Mouse (Mus musculus): ENCODE results near the gene Abca13.

DNA sequence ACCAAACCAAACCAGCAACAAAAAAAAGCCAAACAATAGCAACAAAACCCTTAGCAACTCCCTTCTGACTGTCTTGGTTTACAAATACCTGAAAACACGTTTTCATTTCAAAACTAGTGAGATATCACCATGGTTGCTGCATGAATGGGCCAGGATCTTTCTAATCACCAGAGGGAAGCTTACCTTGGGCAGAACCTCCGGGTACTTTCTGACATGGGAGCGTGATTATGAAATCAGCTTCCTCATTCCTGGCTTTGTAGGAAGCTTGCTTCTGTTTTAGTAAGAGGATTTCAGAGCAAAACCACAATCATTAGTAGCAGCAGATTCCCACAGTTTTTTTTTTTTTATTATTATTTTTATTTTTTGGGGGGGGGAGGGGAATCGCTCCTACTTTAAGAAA is 34.7 kb downstream of the Abca13 start:
- TF ChIP-seq CTCF (IDR thresholded peaks at IDR 0.05; ENCODE audit: extremely low read depth, insufficient read length, insufficient replicate concordance, low read depth, low read length) (no peak), POLR2A (IDR thresholded peaks at IDR 0.05; ENCODE audit: low read depth, low read length) (no peak)
